Mouse (Mus musculus) ZHBTc4 (cell line): ENCODE measurements at regions not wholly inside any gene's neighbourhood (a gene's known extent, or its start where the extent isn't known, plus 50 kb on each side); places are given as distances from the start of the nearest gene placed in this dataset.

Source experiments
- DNase-seq: peaks from one replicate; pipeline ENCODE4 v3.0.0-alpha.2; 2011; ENCODE audit warnings: low read depth, low spot score

DNA sequence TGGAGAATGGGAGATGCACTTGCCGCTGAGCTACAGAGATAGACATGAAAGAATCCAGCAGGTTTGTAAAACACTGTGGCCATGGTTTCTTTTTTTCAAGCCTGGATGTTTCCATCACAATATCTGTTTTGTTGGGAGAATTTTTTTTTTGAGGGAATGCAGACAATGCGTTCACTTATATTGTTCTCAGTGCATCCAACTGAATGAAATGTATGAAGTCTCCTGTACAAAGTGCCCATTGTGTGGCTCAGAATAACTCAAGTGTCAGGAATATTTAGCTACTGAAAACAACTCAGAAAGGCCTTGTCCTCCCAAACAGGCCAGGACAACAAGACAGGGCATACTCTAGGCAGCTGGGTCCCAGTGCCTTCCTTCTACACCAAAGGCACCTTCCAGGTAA lies 120.3 kb upstream of the Ado start:
- DNase-seq: no peak

DNA sequence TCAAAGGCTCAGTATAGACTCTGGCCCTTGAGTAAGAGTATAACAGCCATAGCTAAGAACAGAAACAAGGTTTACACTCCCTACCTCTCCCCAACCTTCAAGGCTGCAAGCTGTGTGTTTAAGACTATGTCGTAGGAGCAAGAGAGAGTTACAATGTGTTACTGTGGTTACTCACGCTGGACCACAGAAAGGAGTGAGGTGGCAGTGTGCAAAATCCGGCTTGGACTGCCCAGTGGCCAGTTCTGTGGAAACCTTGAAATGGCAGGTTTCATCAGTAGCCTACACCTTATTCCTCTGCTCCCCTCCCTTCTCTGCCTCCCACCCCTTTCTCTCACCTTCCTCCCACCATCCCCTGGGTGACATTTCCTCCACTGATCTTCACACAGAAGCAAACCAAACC lies 114.3 kb upstream of the Ado start:
- no peak for DNase-seq

DNA sequence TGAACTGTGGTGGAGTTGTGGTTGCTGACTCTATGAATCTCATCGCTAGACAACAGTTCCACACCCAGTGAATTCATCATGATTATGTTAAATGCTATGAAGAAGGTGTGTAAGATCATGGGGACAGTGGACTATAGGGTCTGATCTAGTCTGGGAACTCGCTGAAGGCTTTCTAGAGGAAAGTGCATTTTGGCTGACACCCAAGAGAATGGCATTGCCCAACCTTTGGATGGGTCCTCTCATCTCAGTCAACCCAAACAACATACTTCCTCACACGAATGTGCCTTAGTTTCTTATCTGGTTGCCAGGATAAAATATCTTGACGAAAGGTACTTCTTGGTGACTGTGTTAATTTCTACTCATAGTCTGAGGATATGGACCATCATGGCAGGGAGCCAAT lies 112.9 kb upstream of the Ado start:
- DNase-seq: no peak

DNA sequence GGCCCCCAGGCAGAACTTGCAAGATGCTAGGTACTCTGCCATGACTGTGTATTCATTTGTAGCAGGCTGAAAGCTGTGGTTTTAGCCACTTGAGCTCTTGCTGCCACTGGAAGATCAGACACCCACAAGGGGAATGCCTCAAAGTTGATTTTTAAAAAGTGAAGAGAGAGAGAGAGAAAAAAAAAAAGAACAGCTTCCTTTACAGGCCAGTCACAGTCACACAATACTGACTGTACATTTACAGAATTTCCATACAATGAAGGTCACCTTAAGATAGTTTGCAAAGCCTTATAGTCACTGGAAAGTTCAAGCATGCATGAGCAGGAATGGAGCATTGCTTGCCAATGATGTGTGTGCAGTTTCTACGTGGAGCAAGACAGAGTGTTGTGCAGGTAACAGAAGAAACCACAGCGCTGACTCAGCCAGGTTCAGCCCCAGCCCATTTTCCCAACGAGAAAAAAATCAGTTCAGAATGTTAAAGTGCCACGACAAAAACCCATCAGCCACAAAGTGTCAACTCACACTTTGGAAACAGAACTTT lies 109.3 kb upstream of the Ado start:
- no peak for DNase-seq

DNA sequence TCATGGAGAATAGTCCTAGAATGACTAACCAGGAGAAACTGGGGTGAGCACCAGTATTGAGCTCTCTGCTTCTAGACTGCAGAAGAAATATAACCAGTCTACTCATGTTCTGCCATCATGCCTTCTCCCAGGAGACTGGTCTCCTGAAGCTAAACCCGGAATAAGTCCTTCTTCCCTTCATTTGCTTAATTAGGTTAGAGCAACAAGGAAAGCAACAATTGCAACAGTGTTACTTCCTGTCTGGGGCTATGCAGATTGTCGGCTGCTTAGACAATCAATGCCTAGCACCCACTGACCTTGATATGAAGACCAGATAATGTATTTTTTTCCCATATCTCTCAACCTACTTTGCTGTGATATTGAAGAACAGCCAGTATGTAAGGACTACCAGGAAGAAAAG lies 108.5 kb upstream of the Ado start:
- no peak for DNase-seq

DNA sequence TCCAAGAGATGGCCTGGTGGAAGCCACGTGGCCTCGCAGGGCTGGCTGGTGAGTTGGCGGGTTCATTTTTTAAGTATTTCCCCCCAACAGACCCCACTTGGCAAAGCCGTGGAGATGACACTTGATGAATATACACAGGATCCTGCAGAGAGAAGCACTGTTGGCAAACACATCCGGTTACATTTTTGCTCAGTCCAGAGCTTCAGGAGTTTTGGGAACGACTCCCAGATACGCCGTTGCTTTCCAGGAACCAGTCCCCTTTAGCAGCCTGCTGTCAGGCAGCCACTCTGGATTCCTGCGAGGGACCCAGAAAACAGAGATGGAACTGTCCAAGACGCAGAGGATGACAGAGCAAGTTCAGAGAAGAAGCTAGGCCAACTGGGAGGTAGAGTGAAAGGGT lies 105.8 kb upstream of the Ado start:
- DNase-seq: no peak

DNA sequence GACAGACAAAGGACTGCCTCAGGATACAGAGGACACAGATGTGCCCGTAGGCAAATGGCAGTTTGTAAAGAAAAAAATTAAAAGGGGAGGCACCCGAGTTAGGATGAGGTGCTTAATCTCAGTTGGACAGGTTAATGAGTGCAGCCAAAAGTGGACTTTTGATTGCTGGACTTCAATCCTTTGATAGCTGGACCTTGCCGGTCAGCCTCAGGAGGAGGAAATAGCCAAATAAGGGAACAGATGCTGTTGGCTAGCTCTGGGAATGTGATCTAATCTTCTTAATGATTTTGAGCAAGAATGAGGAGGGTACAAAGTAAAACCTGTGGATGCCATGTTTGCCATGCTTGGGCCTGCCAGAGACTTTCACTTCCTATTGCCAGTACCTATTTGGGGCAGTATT lies 103.5 kb upstream of the Ado start:
- DNase-seq: no peak

DNA sequence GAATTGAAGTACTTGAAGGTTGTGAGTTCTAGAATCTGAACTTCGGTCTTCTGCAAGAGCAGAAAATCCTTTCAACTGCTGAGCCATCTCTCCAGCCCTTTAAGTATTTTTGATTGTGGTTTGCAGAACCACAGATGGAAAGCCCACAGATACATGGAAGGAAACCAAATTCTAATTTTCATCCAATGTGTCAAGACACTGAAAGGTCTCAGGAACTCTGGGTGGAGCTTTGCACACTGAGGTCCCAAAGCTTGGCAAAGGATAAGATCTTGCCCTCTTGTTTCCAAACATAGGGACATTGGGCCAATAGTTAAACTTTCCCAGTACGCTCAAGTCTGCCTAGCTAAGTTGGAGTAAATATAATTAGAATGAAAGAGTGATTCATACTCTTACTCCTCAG lies 102.6 kb upstream of the Ado start:
- DNase-seq: no peak

DNA sequence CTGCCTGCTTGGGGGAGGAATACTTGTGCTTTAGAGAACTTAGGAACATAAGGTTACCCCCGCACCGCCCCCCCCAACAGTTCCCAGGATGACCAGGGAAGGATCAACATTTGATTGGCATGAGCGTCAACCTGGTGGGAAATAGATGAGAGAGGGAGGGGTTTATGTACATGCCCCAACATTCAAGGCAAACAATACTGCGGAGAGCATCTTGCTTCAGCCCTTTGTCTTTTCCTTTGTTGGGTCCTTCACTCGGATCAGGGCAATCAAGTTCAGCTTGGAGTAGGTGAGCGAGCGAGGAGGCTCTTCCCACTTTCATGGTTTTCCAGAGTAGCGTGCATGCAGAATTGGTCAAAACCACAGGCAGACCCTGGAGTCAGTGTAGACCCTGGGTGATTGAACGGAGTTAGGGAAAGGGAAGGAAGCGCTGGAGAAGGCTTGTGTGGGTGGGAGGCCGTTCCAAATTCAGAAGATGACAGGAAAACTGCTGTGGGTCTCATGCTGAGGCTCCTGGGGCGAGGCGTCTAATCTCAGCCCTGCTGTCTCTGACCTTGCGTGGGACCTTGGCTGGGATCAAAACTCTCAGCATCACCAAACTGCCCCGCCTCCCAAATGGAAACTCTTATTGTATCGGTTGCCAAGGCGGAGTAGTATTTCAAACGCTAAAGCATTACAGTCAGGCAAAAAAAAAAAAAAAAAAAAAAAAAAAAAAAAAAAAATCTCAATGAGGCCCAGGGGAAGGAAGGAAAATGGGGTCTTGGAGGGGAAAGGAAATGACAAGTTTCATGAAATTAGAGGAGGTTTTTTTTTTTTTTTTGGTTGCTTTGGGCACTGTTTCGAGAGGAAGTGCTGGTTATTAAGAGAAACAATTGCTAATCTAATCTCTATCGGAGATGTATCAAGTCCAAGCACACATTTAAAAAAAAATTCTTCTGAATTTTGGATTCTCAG lies 99.3 kb upstream of the Ado start:
- DNase-seq: peak; percentile 88

DNA sequence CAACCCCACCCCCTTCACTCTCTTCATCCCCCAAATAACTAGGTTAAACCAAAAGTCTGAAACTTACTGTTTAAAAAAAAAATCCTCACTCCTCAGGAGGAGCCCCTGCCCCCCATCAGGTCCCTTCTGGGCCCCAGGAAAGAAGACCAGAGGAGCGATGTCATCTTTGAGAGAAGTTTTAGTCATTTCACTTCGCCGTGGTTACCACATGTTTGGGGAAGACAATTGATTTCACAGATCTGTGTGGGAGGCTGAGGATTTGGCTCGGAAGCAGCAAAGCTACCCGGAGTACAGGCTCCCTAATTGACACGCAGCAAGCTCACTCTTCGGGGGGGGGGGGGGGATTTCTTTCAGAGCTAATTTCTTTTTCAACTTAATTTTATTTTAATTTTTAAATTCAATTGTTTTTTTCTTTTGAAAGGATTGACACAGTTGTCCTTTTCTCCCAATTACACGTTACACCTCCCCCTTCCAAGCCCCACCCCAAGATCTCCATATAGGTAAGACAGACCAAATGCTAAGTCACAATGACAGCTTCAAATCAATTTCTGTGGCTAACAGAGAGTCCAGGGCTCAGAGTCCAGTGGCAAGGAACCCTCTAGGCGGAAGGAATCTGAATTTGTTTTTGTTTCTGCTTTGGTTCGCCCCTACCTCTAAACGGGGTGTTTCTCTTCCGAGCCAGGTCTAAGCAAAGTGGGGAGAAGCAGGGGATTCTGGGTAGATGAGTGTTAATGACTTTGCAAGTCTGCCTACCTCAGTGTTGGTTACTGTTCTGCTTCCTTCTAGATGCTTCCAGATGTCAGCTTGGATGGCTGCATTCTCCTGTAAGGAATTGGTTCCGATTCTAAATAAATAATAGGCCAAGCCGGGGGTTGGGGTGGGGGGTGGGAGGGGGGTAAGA lies 98.2 kb upstream of the Ado start:
- peak; percentile 36 for DNase-seq

DNA sequence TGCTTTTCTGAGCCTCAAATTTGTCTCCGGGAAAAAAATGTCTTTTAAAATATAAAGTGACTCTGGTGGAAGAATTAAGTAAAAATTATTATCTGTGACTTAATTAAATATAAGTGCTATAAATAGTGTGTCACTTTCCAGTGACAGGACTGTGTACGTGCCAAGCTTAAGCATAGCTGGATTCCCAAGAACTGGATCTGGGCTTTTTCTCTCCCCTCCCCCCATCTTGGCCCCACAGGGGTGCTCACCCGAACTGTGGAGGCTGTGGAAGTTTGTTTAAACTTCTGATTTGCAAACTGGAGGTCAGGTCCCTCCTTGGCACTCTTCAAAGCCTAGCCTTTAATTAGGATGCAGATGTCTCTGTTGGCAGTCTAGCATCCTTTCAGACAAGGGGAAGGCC lies 97.1 kb upstream of the Ado start:
- DNase-seq: no peak

DNA sequence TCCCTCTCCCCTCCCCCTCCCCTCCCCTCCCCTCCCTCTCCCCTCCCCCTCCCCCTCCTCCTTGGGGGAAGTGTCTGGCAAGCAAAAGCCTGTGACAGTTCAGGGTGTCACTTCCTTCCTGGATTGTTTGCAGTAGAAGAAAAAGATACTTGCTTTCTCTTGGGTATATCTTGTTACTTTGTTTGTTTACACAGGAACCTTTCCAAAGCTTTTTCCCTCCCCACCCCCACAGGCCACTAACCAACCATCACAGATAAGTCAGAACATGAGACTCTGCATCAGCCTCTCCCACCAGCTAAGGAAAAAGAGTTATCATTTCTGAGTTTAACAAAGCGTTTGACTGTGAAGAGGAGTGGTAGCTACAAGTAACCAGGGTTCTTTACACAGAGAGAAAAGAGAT lies 95.5 kb upstream of the Ado start:
- no peak for DNase-seq

DNA sequence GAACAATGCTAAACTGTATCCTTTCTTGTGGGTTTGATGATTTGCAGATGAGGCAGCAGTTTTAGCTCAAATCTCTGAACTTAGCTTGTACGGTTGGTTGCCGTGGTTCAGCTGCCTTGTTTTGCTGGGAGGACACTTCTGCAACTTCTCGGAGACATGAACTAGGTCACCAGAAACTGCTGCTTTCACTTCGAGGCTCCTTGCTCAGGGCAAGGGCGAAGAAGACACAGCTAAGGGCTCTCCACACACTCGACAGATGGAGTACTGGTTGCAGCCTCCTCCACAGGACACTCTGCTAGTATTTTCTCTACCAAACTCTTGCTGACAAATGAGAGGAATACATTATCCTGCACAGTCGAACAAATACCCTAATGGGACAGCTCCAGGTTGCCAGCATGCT lies 94.9 kb upstream of the Ado start:
- DNase-seq: no peak

DNA sequence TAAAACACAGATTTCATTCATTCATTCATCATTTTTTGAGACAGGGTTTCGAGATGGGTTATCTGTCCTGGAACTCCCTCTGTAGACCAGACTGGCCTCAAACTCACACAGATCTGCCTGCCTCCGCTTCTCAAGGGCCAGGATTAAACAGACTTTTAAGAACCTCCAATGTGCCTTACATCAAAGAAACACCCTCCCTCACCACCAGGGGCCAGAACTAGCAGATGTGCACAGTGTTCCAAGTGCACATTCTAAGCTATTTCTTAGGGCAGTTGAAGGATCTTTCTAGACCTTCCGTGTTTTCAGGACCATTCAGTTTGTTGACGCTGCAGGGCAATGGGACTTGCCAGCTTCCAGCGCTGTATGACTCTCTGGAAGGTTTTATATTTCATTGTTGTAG lies 88.6 kb upstream of the Ado start:
- peak; percentile 36 for DNase-seq

DNA sequence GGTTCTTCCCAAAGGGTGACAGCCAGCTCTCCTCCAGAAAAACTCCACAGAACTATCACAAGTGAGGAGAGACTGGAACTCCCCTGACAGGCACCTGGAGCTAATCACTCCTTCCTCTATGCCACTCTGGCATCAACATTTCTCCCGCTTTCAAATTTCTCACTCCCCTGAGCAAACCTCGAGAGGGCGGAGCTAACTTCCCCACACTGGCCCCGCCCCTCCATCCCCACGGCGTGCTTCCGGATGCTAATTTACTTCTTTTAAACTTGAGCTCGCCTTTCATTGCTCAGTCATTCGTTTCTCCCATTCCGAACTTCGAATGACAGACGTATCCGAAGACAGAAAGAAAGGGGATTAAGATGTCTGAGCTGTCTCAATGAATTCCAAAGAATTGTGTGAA lies 87.8 kb upstream of the Ado start:
- DNase-seq: peak; percentile 71

DNA sequence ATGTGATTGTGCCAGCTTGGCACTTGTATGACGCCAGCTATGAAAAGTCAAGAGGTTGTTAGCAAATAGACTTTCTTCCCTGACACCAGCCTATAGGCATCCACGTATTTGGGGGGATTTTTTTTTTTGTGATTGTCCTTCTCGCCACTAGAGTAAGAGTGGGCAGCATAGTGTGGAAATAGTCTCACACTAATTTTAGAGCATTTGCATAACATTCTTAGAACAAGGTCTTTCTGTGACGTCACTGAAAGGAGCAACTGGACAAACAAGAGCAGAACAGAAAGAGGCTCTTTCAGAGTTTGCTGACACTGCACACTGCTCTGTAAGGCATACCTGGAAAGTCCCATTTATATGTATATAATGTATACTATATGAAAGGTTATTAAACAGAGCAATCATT lies 86.0 kb upstream of the Ado start:
- DNase-seq: no peak

DNA sequence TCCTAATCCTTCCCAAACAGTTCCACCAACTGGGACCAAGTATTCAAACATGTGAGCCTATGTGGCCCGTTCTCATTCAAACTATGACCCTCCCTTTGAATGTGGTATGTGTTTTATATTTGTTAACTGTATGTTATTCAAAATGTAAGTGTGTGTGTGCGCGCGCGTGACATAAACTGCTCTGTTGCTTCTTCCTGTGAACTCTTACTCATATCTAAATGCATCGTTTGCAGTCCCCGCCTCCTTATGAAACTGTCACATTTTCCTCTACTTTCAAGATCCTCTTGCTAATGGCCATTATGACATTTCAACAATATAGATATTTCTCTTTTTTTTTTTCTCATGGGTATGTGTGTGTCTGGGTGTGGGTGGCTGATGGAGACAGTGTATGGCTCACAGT lies 84.3 kb upstream of the Ado start:
- no peak for DNase-seq

DNA sequence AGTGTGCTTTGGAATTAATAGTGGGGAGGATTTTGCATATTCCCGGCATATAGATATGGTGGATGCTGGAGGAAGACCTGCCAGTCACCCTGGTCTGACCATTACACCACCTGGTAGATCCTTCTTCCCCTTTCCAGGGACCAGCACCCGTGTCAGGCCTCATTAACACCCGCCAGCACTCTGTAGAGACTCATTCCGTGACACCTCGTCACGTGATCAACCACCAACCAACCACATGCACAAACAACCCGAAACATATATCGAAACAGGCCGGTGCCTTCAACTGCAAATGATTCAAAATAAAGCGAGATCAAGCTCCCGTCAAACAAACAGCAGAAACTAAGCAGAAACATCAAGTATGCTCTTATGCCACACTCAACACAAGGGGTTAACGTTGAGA lies 74.6 kb upstream of the Ado start:
- DNase-seq: no peak

DNA sequence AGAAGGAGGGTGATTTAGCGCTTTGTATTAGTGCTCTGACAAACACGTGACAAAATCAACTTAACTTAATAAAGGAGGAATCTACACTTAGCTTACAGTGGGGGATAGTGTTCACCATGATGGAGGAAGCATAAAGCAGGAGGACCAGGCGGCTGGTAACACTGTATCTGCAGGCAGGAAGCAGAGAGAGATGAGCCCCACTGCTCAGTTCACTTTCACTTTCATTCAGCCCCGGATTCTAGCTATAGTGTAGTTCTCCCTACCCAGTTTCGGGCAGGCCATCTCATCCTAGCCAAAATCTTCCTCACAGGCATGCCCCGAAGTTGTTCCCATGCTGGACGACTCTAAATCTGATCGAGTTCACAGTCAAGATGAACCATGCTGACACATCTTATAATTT lies 71.3 kb upstream of the Ado start:
- no peak for DNase-seq

DNA sequence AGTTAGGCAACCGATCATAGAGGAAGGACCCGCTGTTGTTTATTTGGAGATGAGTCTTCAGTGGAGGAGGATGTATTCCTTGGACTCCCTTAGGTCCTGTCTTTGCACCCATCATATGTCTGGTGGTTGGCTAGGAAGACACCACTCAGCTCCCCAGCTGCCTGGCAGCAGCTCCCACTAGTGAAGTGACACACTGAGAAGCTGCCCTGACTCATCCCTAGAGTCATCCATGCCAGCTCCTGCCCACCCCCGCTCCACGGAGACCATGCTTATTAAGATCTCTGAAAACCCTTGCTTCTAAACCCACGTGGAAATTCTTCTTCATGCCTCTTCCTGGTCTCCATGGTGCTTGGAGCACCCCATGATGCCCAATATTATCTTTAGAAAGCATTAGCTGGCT lies 69.4 kb upstream of the Ado start:
- DNase-seq: no peak

DNA sequence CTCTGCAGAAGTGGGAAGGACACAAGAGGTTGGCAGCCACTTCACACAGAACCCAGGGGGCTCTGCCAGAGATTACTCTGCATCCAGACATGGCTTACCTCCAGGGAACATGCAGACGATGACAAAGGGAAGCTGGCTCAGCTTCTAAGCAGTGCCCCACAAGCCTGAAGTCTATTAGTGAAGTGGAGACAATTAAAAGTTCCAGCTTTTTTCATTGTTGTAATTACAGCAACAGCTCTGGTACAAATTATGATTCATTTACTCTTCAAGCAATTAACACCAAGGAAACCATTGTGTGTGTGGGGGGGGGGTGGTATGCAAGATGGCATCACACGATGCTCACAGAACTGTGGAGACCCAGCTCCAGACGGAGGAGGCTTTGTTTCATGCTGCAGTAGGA lies 66.3 kb upstream of the Ado start:
- DNase-seq: no peak

DNA sequence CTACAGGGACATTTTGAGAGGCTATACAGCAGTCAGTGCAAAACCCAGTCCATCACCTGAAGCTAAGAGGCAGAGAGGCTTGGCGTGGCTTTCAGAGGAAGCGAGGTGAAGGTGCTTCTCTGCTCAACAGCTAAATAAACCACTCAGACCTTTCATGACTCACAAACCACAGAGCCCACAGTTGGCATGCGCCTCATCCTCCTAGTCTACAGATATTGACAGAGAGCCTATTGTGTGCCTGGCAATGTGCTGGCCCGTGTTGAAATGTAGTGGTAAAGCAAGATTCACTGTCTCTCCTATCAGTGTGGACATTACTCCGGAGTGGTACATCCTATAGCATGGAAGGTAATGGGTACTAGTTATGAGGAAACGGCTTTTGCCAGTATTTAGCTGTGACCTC lies 61.9 kb upstream of the Ado start:
- no peak for DNase-seq

DNA sequence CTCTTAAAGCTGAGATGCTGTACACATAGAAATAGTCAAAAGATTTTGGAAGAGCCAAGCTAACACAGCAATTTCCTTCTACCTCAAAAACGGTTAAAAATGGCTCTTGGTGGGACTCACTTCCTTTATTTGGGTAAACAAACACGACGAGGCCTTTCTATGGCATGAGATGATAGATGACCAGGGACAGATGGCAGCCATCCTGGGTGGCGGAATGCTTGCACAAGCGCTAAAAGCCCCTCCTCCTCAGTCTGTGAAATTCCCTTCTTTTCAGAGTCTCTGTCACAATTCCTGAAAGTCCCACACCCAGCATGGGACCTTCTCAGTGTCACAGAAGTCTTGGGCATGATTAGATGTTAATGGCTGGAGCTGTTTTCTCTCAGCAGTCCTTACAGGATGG lies 59.3 kb upstream of the Ado start:
- DNase-seq: no peak
